In genomic region chrX:103614700-103615233, GRCm38 (mm10) we compare ENCODE assay signal across 1 mouse cellular context.
TF ChIP-seq lines count a peak whose summit lies in the region.

No protein-coding gene starts in this region.

TF ChIP-seq in CH12.LX, 34 proteins besides CTCF, POLR2A, EP300 and RAD21 (continued from another document):
- TF ChIP-seq SMC3 (IDR thresholded peaks at IDR 0.05; ENCODE audit: low read depth, low read length) (no peak), TBP (conservative IDR thresholded peaks at IDR 0.05; ENCODE audit: low read depth, low read length) (0 out of 2 replicates have a peak, but pooled peaks have one; percentile 34), NELFE (IDR thresholded peaks at IDR 0.05; ENCODE audit: low read depth, low read length) (0 out of 2 replicates have a peak, but pooled peaks have one; percentile 43), E2F4 (IDR thresholded peaks at IDR 0.05; ENCODE audit: insufficient replicate concordance, low read depth, low read length) (no peak), MYC (IDR thresholded peaks at IDR 0.05; ENCODE audit: low read depth, low read length) (no peak; the same call in 1 of the 2 replicates), JUN (IDR thresholded peaks at IDR 0.05; ENCODE audit: insufficient read depth, low read depth, low read length) (no peak)
